Mouse (Mus musculus) olfactory bulb, adult 2 months (tissue): ENCODE results near the gene AA986860.

Experiments used
- CTCF ChIP-seq: fragments of 200-500 bp; IDR thresholded peaks from 2 replicates; pipeline ENCODE4 v1.5.1; 2012; ENCODE audit warnings: low read depth, mild to moderate bottlenecking, low read length, moderate library complexity; ENCODE audit not compliant: insufficient read depth
- POLR2A ChIP-seq: fragments of 200-500 bp; IDR thresholded peaks from 2 replicates; pipeline ENCODE4 v1.6.1; 2012; ENCODE audit warnings: mild to moderate bottlenecking, low read depth, low read length, moderate library complexity; ENCODE audit not compliant: insufficient read depth

- TF ChIP-seq POLR2A (peak; percentile 49; the same call in 1 of the 2 replicates), CTCF (no peak)
Measured at GRCm38 (mm10) chr1:130717291-130717871, 14.4 kb upstream of the AA986860 start, which contains the start of gene Yod1.
